Mouse (Mus musculus): ENCODE results near the gene Golt1b.

- no peak for TF ChIP-seq CTCF (IDR thresholded peaks at IDR 0.05; ENCODE audit: control insufficient read depth, insufficient read depth, insufficient replicate concordance, low read depth, low read length)
- TF ChIP-seq POLR2A (IDR thresholded peaks at IDR 0.05; ENCODE audit: control insufficient read depth, low read depth, low read length) = no peak
These were observed 24.1 kb downstream of the Golt1b start for GRCm38 (mm10) chr6:142411140-142411539.

All from testis, adult 2 months (tissue).